Mouse (Mus musculus): ENCODE data around the gene 1700030K09Rik.

The 1700030K09Rik gene

GRCm38 (mm10) chr8:72504637-72505314, 61.1 kb downstream of the 1700030K09Rik start:
- no peak for DNase-seq (ENCODE audit: low spot score in 2 of 2)

- DNase-seq (ENCODE audit: low spot score in 2 of 2) = no peak
Observed at GRCm38 (mm10) chr8:72507505-72507904, 63.8 kb downstream of the 1700030K09Rik start.
